Mouse (Mus musculus): Measurements from ENCODE around the gene Procr. TPM values are rescaled to one million over a fixed set of nuclear protein-coding genes. Genes with fewer than 3 reads are reported as not detected.

Procr gene
- polyA plus RNA-seq, 1 experiment = 7.9 TPM

DNA sequence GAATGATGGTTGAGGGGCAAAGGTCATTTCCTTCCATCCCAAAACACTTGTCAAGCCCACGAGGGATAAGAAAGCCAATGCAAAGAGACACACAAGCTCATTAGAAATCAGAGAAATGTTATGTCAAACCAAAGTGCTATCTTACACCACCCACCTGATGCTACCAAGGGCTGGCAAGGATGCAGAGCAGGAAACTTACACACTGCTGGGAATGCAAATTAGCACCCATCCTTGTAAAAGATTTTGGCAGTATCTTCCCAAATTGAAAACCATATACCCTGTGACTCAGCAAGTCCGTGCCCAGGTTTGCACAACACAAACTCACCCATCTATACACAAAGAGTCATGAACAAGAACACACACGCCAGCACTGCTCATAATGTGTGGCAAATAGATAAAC lies 5.4 kb upstream of the Procr start:
- no peak for DNase-seq (ENCODE audit: low read depth, low spot score)
- WGBS = 53% methylated on average over 3 of the region's 3 CpGs

GRCm38 (mm10) chr2:155749394-155749793 lies 1.5 kb upstream of the Procr start:
- no peak for DNase-seq (ENCODE audit: low read depth, low spot score)
- 80% methylated on average over 4 of the region's 4 CpGs for whole genome bisulfite sequencing

- WGBS = 3% methylated on average over 1 of the region's 1 CpGs
- no peak for DNase-seq (ENCODE audit: low read depth, low spot score)
These were observed 4.8 kb downstream of the Procr start for GRCm38 (mm10) chr2:155755746-155756145.

DNA sequence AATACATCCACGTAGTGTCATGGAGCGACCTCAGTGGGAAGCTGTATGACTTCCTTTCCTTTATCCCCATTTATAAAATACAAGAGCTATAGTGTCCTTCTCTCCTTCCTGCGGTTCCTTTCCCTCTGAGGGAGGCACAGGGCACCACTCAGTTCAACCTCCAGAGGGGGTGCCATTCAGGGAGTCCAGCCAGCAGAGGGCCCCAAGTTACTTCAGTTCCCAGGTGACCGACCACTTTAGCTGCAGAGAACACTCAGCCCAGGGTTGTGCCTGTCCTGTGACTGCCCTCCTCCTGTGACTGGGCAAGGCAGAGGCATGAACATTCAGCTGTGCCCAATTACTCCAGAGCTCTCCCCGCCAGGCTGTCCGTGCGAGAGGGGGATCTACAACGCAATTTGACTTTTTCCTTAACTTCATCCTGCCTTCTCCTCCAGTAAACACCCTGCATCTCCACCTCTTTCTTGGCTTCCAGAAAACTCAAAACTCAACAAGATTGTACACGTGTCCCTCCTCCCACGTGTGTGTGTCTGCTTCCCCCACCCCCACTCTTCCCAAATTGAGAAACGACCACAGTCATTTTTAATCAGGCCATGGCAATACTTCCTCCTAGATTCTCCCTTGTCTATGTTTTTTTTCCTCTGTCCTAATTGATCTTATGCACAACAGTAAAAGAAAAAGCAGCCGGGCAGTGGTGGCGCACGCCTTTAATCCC lies 6.1 kb downstream of the Procr start:
- DNase-seq (ENCODE audit: low read depth, low spot score) = no peak
- WGBS = 58% methylated on average over 14 of the region's 14 CpGs

DNA sequence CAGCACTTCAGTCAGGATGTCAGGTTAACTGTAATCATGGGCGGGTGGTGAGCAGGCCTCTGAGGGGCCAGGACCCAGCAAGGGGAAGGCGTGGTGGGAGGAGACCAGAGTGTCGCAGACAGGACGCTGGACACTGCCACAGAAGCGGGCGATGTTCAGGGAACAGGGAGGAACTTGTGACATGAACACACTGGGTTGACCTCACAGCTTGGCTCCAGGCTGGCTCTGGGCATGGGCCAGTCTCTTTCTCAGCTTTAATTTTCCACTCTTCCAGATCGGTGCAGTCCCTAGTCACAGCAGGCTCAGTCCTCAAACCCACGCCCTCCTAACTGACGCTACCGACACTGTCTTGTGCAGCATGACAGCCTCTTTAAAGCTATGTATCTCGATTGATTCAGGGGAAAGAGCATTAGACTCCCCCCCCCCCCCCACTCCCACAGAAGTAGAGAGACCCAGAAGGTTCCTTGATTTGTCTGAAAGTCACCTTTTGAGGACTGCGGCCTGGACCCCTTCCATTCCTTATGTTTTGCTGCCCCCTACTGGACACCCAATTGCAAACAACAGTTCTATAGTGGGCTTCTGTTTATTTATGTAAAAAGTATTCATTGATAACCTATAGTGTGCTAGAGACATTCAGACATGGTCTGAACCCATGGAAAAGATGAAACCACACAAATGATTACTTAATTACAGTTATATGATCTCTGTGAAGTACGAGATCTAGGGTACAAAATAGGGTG lies 13.9 kb downstream of the Procr start:
- 54% methylated on average over 13 of the region's 13 CpGs for WGBS
- DNase-seq (ENCODE audit: low read depth, low spot score) = peak; percentile 32

- DNase-seq (ENCODE audit: low read depth, low spot score) = no peak
- WGBS = 67% methylated on average over 4 of the region's 4 CpGs
These were observed 22.7 kb downstream of the Procr start for GRCm38 (mm10) chr2:155773664-155774063.

GRCm38 (mm10) chr2:155774261-155774926 lies 23.5 kb downstream of the Procr start:
- 50% methylated on average over 11 of the region's 11 CpGs for WGBS
- DNase-seq (ENCODE audit: low read depth, low spot score) = no peak

- no peak for DNase-seq (ENCODE audit: low read depth, low spot score)
- 15% methylated on average over 100 of the region's 100 CpGs for WGBS
These were observed 24.2 kb downstream of the Procr start, which contains the start of gene Mmp24 for GRCm38 (mm10) chr2:155774927-155775684. Gene Mmp24, plus strand, starts transcription at chr2:155775342.

DNA sequence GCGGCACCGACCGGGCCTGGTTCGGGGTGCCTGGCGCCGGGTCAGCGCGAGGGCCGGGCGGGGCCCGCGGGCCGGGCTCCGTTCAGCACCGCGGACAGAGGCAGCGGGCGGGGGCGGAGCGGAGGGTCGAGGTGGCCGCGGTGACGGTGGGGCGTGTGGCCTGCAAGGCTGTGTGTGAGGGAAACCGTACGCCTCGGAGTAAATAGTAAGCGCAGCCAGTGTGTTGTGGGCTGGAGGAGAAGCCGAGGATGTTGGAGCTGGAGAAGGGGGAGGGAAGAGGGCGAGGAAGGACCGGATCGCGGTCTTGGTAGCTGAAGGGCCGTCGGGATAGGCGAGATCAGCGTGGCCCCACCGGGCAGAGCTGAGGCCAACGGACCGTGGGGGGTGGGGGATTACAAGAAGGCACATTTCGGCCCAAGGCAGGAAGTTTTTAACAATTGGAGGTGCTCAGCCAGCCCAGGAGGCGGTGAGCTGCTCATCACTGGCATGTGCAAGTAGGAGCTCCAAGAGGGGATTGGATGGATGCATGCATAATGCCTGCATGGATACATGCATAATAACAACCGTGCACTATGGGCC lies 24.9 kb downstream of the Procr start:
- no peak for DNase-seq (ENCODE audit: low read depth, low spot score)
- 3% methylated on average over 44 of the region's 44 CpGs for WGBS

DNA sequence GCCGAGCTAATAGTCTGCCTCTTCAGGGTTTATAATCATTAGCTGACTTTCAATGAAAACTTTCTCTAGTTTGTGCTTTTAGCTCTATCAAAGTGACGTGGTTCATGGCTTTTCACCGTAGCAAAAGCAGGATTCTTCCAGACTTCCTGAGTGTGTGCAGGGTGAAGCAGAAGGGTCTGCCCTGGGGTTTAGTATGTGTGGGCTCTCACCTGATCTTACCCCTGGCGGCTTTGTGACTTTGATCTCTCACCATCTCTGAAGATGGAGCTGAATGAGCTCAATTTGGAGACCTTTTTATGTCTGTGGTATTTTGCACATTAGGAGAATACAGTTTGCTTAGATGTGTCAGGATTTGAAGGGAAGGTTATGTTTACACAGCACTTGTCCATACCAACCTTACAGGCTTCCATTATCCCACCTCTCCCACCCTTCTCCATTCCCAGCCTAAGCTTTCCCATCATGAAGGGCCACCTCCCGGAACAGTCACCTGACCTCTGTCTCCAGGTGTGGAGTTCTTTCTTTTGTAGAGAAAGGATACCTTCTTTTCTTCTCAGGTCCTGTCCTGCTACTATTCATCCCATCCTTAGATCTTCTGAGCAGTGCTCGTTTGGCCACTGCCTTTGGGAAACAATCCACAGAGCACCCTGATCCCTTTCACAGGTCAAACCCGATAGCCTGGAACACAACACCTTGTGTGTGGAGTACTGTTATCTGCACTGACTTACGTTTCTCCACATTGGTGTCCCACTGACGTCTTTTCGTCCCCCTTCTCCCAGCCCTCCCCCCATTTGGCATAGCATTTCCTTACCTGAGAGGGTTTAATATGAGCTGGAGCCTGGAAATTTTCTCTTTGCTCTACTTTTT lies 26.1 kb downstream of the Procr start:
- WGBS = 60% methylated on average over 10 of the region's 10 CpGs

GRCm38 (mm10) chr2:155777688-155777985 lies 26.7 kb downstream of the Procr start:
- 75% methylated on average over 4 of the region's 4 CpGs for WGBS

More for the DNA sequence above, 26.1 kb downstream of the Procr start:
- DNase-seq (ENCODE audit: low read depth, low spot score) = no peak

DNA sequence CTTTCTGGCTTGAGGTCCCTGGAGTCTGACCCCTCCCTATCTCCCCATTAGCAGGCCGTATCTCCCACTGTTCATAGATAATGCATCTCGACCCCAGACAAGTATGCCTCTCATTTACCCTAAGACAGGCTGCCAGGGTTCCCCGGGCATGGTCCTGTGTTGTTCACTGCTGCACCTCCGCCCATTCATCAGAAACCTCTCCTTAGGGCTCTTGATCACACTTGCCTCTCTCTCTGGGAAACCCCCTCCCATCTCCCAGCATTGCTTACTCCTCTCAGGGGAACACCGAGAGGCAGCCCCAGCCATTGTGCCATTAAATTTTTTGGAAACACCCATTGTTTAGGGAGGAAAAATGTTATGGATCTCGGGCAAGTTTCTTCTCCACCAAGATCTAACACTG lies 27.1 kb downstream of the Procr start:
- no peak for DNase-seq (ENCODE audit: low read depth, low spot score)
- 67% methylated on average over 6 of the region's 6 CpGs for WGBS

More at GRCm38 (mm10) chr2:155777688-155777985, 26.7 kb downstream of the Procr start:
- DNase-seq (ENCODE audit: low read depth, low spot score) = no peak

- 7% methylated on average over 7 of the region's 7 CpGs for WGBS
- DNase-seq (ENCODE audit: low read depth, low spot score) = no peak
These were observed 28.1 kb downstream of the Procr start for GRCm38 (mm10) chr2:155779066-155779465.

- no peak for DNase-seq (ENCODE audit: low read depth, low spot score)
These were observed 28.6 kb downstream of the Procr start for GRCm38 (mm10) chr2:155779506-155779905.

DNA sequence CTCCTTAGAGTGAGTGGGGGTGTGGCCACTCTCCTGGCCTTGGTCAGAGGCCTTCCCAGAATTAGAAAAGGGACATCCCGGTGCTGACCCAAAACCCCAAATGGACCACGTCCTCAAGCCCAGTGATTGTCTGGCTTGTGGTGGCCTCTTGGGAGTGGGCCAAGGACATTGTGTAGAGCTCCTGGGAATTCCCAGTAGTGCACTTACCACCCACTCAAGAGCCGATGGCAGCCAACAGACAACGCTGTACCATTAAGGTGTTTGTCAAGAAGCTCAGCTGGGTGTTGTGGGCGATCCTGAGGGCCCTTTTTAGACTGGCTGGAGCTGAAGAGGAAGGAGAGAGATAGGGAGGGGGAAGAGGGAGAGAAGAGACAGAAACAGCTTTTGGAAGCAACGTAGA lies 33.6 kb downstream of the Procr start:
- no peak for DNase-seq (ENCODE audit: low read depth, low spot score)

More at GRCm38 (mm10) chr2:155779506-155779905, 28.6 kb downstream of the Procr start:
- 78% methylated on average over 3 of the region's 3 CpGs for WGBS

GRCm38 (mm10) chr2:155786905-155787304 lies 36.0 kb downstream of the Procr start:
- DNase-seq (ENCODE audit: low read depth, low spot score) = no peak
- 50% methylated on average over 5 of the region's 5 CpGs for WGBS

More for the DNA sequence above, 33.6 kb downstream of the Procr start:
- 60% methylated on average over 6 of the region's 6 CpGs for WGBS

GRCm38 (mm10) chr2:155787949-155788931 lies 37.3 kb downstream of the Procr start:
- DNase-seq (ENCODE audit: low read depth, low spot score) = no peak
- WGBS = 68% methylated on average over 18 of the region's 18 CpGs

All from large intestine, adult 2 months (tissue).